Mouse (Mus musculus): ENCODE data around the gene Pqlc3. TPM values are rescaled to one million over a fixed set of nuclear protein-coding genes. Genes with fewer than 3 reads are reported as not detected.

Pqlc3 gene
- polyA plus RNA-seq, 1 experiment from 2014 or later: 4.3 TPM

DNA sequence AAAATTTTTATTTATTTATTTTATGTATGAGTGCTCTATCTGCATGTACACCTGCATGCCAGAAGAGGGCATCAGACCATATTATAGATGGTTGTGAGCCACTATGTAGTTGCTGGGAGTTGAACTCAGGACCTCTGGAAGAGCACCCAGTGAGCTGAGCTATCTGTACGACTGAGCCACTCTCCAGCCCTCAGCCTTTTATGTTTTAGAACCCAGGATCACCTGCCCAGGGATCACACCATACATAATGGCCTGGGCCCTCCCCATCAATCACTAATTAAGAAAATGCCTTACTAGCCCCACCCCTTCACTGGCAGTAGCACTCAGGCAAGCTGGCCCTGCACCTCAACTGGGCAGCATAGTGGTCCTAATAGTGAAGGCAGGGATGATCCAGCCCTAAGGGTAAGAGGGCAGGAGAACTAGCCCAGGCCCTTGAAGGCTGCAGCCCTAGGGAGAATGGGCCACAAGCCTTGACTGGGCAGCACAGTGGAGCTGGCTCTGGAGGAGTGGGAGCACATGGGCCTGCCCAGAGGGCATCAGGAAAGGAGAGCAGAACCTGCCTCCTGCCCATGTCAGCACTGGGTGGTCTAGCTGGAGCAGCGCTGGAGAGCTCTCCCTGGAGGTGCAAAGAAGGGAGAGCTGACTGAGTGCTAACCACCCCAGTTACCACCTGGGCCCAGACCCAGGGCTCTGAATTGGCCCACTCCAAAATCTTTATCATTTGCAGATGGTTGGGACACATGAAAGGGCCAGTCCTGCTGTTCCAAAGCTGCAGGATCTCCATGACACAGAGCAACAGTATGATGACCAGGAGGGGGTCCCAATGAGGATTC is 12.1 kb upstream of the Pqlc3 start:
- WGBS: 73% methylated on average over 2 of the region's 2 CpGs
- Histone ChIP-seq H3K9ac (ENCODE audit: low read depth, low read length) (no peak overlapping the region), H3K27ac (no peak overlapping the region), H3K4me2 (ENCODE audit: low read length) (no peak overlapping the region), H3K4me3 (replicated peaks; ENCODE audit: low read depth, low read length) (no peak overlapping the region), H3K36me3 (ENCODE audit: insufficient read depth, low read length) (no peaks in the 10 kb centered on the region), H3K4me1 (replicated peaks; ENCODE audit: insufficient read depth, low read length) (no peaks in the 10 kb centered on the region), H3K9me3 (replicated peaks; ENCODE audit: low read length) (no peaks in the 10 kb centered on the region), H3K27me3 (ENCODE audit: insufficient read depth, low read length) (no peaks in the 10 kb centered on the region)
- no peak for TF ChIP-seq CTCF (IDR thresholded peaks at IDR 0.05; ENCODE audit: low read depth)
- ATAC-seq (replicated peaks; ENCODE audit: low FRiP score, low read depth) (no peak), DNase-seq (ENCODE audit: low spot score) (no peak)

DNA sequence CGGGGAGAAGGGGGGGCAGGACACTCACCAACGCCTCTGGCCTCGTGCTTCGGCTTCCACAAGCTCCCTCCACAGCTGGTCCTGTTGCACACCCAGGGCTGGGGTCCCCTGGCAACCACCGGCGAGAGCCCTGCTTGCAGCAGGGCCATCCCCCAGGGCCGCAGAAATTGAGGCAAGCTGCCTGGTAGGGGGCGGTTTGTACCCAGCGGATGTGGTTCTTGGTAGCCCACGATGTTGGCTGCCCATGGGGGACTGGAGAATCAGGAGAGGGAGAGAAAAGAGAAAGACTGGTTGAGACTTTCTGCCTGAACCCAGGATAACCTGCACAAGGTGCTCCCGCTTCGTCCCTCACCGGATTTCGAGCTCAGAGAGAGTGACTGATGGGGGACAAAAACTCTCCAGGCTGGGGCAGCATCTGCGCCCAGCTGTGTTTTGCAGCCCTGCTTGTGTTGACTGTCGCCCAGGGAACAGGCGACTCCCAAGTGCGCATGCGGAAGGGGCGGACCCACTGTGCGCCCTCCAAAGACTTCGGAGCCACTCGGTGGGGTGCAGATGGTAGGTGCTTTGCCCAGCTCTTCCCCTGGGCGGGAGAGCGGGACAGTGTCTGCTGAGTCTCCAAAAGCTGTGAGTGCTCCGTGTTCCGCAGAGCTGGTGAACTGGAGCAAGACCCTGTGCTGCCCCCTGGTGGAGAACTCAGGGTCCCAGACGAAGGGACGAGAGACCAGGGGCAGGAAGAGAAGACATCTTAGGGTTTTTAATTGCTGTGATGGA is 11.1 kb upstream of the Pqlc3 start, which contains the start of gene 2410004P03Rik:
Gene 2410004P03Rik (minus strand): TSS at position 628 of the 771 bp plus-strand sequence.
- Histone ChIP-seq H3K4me3 (replicated peaks; ENCODE audit: low read depth, low read length) (peak within 1 kb of the TSS; percentile 37), H3K4me1 (replicated peaks; ENCODE audit: insufficient read depth, low read length) (no peaks in the 10 kb centered on the region), H3K9ac (ENCODE audit: low read depth, low read length) (peak within 1 kb of the TSS; percentile 40; the same call in 1 of the 2 replicates), H3K27ac (no peak within 1 kb of the TSS), H3K9me3 (replicated peaks; ENCODE audit: low read length) (no peaks in the 10 kb centered on the region), H3K27me3 (ENCODE audit: insufficient read depth, low read length) (no peaks in the 10 kb centered on the region), H3K36me3 (ENCODE audit: insufficient read depth, low read length) (no peaks in the 10 kb centered on the region), H3K4me2 (ENCODE audit: low read length) (peak within 1 kb of the TSS; percentile 66)
- peak; percentile 84 for DNase-seq (ENCODE audit: low spot score)
- TF ChIP-seq CTCF (IDR thresholded peaks at IDR 0.05; ENCODE audit: low read depth): peak; percentile 86
- 7% methylated on average over 29 of the region's 29 CpGs for WGBS
- ATAC-seq (replicated peaks; ENCODE audit: low FRiP score, low read depth): peak; percentile 77; the same call in 1 of the 2 replicates

DNA sequence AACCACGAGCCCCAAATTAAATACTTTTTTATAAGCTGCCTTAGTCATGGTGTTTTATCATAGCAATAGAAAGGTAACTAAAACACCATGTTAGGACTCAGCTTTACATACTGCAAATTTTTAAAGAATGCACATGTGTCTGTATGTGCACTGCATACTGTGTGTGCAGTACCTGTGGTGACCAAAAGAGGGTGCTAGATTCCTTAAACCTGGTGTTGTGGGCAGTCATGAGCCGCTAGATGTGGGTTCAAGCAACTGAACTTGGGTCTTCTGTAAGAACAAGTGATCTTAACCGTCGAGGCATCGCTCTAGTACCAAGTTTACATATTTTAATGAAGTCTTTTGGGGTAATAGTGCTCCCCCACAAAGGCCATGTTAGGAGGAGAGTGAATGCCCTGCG is 9.3 kb upstream of the Pqlc3 start:
- 95% methylated on average over 6 of the region's 6 CpGs for WGBS
- H3K4me3 ChIP-seq (replicated peaks; ENCODE audit: low read depth, low read length): no peak overlapping the region
- H3K9me3 ChIP-seq (replicated peaks; ENCODE audit: low read length): no peaks in the 10 kb centered on the region
- ATAC-seq (replicated peaks; ENCODE audit: low FRiP score, low read depth): no peak
- DNase-seq (ENCODE audit: low spot score): no peak
- no peaks in the 10 kb centered on the region for H3K27me3 ChIP-seq (ENCODE audit: insufficient read depth, low read length)
- no peaks in the 10 kb centered on the region for H3K4me1 ChIP-seq (replicated peaks; ENCODE audit: insufficient read depth, low read length)
- no peaks in the 10 kb centered on the region for H3K36me3 ChIP-seq (ENCODE audit: insufficient read depth, low read length)
- H3K27ac ChIP-seq: no peak overlapping the region
- no peak overlapping the region for H3K9ac ChIP-seq (ENCODE audit: low read depth, low read length)
- no peak overlapping the region for H3K4me2 ChIP-seq (ENCODE audit: low read length)
- peak; percentile 11; the same call in 1 of the 2 replicates for TF ChIP-seq CTCF (IDR thresholded peaks at IDR 0.05; ENCODE audit: low read depth)

DNA sequence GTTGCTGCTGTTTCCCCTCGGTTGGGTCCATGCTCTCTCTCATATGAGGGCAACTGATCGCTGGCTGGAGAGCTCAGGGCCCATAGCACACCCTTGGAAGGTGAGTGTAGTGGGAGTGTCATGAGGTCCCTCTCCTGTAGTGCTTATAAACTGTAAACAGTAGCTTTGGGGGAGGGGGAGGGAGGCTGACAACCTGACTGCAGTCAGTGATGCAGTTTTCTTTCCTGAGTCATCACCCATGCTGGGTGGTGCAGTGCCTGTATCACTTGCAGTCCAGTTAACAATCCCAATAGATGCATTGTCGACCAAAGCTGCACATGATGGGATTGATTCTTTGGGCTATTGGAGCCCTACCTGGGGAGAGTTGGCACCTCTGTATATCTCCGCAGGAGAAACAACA is 1.0 kb upstream of the Pqlc3 start:
- no peak for TF ChIP-seq CTCF (IDR thresholded peaks at IDR 0.05; ENCODE audit: low read depth)
- Histone ChIP-seq H3K9ac (ENCODE audit: low read depth, low read length) (no peak overlapping the region), H3K36me3 (ENCODE audit: insufficient read depth, low read length) (no peaks in the 10 kb centered on the region), H3K4me1 (replicated peaks; ENCODE audit: insufficient read depth, low read length) (peaks cover 5% of the 10 kb centered on the region; the same call in 1 of the 2 replicates), H3K4me2 (ENCODE audit: low read length) (no peak overlapping the region), H3K27me3 (ENCODE audit: insufficient read depth, low read length) (no peaks in the 10 kb centered on the region), H3K27ac (no peak overlapping the region), H3K9me3 (replicated peaks; ENCODE audit: low read length) (no peaks in the 10 kb centered on the region), H3K4me3 (replicated peaks; ENCODE audit: low read depth, low read length) (no peak overlapping the region)
- DNase-seq (ENCODE audit: low spot score) (no peak), ATAC-seq (replicated peaks; ENCODE audit: low FRiP score, low read depth) (no peak)
- WGBS: 46% methylated on average over 4 of the region's 4 CpGs

DNA sequence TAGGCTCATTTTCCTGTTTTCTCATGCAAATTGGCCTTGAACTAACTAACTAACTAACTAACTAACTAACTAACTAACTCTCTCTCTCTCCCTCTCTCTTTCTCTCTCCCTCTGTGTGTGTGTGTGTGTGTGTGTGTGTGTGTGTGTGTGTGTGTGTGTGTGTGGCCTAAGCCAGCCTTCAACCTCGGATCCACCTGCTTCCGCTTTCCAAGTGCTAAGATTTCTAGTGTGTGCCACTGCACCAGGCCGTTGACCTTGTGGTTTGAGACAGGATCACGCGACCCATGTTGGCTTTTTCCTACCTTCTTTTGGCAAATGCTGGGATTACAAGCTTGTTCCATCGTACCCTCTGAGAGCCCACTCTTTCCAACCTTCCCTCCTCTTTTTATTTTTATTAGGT is 420 bp upstream of the Pqlc3 start:
- WGBS: 46% methylated on average over 6 of the region's 6 CpGs
- Histone ChIP-seq H3K36me3 (ENCODE audit: insufficient read depth, low read length) (no peaks in the 10 kb centered on the region), H3K4me1 (replicated peaks; ENCODE audit: insufficient read depth, low read length) (peaks cover 5% of the 10 kb centered on the region; the same call in 1 of the 2 replicates), H3K27ac (no peak overlapping the region), H3K4me3 (replicated peaks; ENCODE audit: low read depth, low read length) (no peak overlapping the region), H3K27me3 (ENCODE audit: insufficient read depth, low read length) (no peaks in the 10 kb centered on the region), H3K4me2 (ENCODE audit: low read length) (no peak overlapping the region), H3K9me3 (replicated peaks; ENCODE audit: low read length) (no peaks in the 10 kb centered on the region), H3K9ac (ENCODE audit: low read depth, low read length) (no peak overlapping the region)
- ATAC-seq (replicated peaks; ENCODE audit: low FRiP score, low read depth) (no peak), DNase-seq (ENCODE audit: low spot score) (no peak)
- TF ChIP-seq CTCF (IDR thresholded peaks at IDR 0.05; ENCODE audit: low read depth): no peak

DNA sequence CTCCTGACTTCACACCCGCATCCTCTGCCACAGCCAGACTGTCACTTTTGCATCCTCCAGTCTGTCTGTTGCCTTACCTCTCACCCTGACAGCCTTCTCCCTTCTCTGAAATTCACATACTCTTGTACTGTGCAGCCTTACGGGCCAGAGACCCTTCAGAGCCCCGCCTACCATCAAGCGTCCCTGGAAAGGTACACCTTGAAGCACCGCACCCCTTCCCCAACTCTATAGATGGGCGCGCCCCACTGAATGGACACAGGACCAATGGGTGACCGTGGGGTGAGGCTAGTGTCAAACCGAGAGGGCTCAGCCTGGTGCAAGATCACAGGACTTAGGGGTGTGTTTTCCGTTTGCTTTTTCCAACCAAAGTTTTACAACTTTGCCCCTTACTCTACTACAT is 1.1 kb downstream of the Pqlc3 start:
- Histone ChIP-seq H3K4me3 (replicated peaks; ENCODE audit: low read depth, low read length) (peak overlapping the region; percentile 52), H3K27me3 (ENCODE audit: insufficient read depth, low read length) (no peaks in the 10 kb centered on the region), H3K27ac (no peak overlapping the region), H3K36me3 (ENCODE audit: insufficient read depth, low read length) (no peaks in the 10 kb centered on the region), H3K4me2 (ENCODE audit: low read length) (peak overlapping the region; percentile 81), H3K9me3 (replicated peaks; ENCODE audit: low read length) (no peaks in the 10 kb centered on the region), H3K4me1 (replicated peaks; ENCODE audit: insufficient read depth, low read length) (peaks cover 5% of the 10 kb centered on the region; the same call in 1 of the 2 replicates), H3K9ac (ENCODE audit: low read depth, low read length) (no peak overlapping the region; the same call in 1 of the 2 replicates)
- WGBS: 3% methylated on average over 10 of the region's 10 CpGs
- no peak for DNase-seq (ENCODE audit: low spot score)
- TF ChIP-seq CTCF (IDR thresholded peaks at IDR 0.05; ENCODE audit: low read depth): no peak
- no peak for ATAC-seq (replicated peaks; ENCODE audit: low FRiP score, low read depth)
